Mouse (Mus musculus) granulocyte monocyte progenitor cell, adult 5-6 weeks (primary cell): ENCODE results near the gene Rnf186. TPM values are rescaled to one million over a fixed set of nuclear protein-coding genes. Genes with fewer than 3 reads are reported as not detected.
"Not testable (repeated sequence)": the region's sequence is repeated elsewhere in the genome, so short reads cannot be mapped to it uniquely, and the experiment has no call there.

Experiments used
- ATAC-seq: replicated peaks from 2 replicates; pipeline ENCODE4 v1.8.0; 2016; ENCODE audit warnings: mild to moderate bottlenecking, moderate TSS enrichment, inconsistent platforms; ENCODE audit not compliant: poor library complexity, severe bottlenecking
- total RNA-seq, 2 experiments: library from RNA; stranded (forward) in 1 of 2; stranded (reverse) in 1 of 2; fragments of 200-712, 200-1000 nt in 1 of 2; fragments of >200 nt in 1 of 2; fragmentation: Nextera tagmentation in 1 of 2; gene quantifications; 2 replicates each; pipeline ENCODE4 v1.2.3; 2014 to 2017

The Rnf186 gene
- total RNA-seq, 2 experiments from 2014 or later = not detected

DNA sequence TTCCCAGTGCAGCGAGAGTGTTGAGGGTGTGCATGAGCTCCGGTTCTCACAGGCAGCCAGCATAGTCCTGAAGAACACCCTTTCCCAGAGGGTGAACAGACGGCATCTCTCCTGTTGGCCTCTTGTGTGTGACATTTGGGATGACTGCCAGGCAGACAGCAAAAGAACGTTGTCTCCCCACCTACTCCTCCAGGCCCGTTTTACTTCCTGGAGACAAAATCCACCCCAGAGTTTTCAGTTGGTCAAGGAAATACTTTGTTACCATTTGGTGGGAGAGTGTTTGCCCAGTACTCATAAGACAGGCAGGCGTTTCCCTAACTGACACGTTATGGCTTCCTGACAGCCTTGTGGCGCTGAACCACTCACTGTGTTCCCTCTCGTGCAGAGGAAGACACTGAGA, 2.8 kb downstream of the Rnf186 start:
- no peak for ATAC-seq

DNA sequence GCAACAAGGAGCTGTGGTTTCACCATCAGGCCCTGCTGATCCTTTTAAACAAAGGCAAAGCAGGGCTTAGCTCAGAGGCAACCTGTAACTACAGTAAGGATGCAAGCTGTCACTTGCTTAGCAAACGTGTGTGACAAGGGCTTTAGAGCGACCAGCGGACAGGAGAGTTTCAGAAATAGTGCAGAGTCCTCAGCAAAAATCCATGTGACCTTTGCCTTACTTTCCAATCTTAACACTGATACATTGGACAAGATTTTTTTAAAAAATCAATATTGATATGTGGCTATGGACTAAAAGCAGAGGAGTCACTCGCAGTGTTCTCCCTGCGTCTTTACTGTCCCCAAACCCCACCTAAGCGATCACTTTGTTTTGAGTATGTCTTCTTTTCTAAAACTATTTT, 4.5 kb downstream of the Rnf186 start:
- no peak for ATAC-seq

DNA sequence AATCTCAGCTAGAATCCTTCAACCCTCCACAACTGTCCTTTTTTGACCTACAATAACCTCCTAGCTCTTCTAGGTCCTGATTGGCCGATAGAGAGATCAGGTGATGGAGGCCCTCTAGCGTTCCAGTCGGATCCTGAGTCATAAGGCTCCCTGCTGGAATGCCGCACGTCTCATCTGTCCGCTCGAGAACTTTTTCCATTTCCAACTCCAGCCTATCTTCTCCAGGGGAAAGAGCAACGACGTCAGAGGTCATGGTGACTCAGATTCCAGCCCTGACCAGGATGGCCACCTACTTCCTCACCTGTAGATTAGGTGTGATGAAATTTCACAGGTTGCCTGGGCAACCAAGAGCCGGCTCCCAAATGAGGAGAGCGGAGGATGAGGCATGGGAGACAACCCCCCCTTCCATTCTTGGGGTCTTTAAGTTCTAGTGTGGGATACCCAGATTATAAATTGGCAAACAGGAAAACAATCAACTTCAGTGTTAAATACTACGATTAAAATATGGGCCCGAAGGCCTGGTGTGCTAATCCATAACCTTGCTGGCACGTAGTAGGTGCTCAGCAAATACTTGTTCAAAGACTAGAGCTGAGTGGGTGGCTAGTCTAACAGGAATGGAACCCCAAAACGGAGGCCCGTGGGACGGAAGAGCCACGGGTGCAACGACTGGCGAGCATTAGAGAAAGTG, 5.4 kb downstream of the Rnf186 start:
- peak; percentile 40 for ATAC-seq

DNA sequence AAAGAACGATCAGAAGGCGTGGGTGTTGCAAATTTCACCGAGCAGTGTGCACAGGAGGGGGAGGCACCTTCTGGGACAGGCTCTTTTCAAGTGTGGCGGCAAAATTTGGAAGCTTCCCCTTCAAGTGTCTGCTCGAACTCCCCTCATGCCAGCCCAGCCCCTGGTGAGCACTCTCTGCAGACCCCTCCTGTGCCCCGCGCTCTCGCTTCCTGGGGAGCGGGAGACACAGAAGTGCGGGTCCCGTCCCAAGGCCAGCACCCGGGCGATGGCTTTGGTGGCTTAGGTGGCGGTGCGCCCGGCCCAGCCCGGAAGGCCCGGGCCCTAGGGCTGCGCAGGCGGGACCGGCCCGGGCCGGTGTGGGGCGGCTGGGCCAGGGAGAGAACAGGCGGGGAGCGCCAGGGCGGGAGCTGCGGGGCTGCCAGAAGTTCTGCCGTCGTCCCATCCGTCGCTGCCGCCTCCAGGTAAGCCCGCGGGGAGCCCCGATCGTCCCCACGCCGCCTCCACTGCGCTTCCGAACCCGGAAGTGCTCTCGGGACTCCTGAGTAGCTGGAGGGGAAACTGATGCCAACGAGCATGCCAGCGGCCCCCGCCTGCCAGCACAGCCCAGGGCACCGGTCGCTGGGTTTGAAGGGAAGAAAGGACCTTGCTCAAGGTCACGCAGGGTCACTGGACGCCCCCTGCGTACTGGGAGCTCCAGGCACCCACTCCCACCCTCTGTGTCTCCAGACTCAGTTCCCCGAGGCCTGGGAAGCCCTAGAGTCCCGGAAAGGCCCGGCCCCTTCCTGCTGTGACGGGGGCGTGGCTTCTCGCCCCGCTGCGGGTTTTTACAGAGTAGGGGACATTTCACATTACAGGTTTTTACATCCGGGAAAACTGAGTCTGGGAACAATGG, 6.2 kb downstream of the Rnf186 start, which contains the start of gene Tmco4:
Gene Tmco4, plus strand, starts transcription at position 62 of the 892 bp plus-strand sequence.
- peak; percentile 65 for ATAC-seq

DNA sequence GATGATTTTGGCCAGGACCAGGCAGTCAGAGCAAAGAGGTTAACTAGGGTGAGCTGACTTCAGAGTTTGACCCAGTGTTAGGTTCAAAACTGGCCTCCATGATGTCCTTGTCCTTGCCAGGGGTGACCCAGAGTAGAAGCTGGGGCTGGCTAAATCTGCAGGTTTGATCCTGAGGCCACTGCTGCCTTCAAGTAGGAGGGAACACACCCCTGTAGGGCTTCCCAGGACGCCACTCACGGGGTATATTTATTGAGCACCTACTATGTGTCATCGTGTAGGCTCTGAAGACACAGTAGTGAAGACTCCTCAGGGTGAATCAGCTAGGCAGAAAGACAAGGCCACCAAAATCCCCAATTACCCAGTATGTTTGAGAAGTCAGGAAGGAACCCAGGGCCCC, 6.8 kb downstream of the Rnf186 start:
- ATAC-seq = no peak

DNA sequence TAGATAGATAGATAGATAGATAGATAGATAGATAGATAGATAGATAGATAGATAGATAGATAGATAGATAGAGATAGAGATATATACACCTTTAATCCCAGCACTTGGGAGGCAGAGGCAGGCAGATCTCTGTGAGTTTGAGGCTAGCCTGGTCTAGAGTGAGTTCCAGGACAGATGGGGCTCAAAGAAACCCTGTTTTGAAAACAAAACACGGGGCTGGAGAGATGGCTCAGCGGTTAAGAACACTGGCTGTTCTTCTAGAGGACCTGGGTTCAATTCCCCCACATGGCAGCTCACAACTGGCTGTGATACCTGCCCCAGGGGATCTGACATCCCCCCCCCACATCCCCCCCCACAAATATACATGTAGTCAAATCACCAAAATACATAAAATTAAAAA, 7.6 kb downstream of the Rnf186 start:
- not testable (repeated sequence) for ATAC-seq

DNA sequence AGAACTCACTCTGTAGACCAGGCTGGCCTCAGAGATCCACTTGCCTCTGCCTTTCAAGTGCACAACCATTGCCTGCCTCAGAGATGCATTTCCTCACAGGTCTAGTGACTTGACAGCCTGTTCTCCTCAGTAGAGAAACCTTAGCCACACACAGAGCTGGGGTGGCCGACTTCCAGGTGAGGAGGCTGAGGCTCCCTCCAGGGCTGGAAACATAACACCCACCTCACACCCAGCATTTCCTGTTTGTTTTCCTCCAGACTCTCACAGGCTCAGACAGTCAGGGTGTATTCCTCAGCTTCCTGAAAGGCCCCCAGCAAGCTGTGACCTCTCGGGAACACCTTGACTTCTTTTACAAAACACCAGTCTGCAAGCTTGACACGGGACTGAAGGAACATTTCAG, 8.3 kb downstream of the Rnf186 start:
- no peak for ATAC-seq

DNA sequence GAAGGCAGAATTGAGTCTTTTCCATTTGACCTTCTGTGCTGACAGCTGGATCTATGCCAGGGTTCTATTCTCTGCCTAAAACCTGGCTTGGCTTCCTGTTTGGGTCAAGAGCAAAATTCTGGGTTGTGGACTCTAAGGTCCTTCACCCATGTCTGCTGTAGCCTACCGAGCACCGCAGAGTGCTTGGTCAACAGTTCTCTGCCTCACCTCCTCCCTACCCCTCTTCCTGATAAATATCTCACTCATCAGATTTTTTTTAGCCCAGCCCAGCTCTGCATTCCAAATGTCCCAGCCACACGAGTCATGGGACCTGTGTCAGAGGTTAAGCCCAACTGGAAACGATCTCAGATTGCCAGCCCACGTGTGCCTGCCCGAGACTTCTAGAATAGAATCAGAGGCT, 9.1 kb downstream of the Rnf186 start:
- ATAC-seq = no peak

DNA sequence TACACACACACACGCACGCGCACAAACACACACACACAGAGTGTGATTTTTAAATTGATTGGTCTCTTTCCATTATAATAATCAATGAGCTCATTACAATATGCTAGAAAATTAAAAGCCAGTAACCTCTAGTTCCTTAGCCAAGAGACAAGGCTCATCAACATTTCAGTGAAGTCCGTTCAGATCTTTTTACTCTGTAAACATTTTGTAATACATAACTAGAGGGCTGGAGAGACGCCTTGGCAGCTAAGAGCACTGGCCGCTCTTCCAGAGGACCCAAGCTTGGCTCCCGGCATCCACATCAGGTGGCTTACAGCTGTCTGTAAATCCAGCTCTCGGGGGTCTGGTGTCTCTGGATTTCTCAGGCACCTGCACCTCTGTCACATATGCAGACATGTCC, 13.1 kb downstream of the Rnf186 start:
- no peak for ATAC-seq

DNA sequence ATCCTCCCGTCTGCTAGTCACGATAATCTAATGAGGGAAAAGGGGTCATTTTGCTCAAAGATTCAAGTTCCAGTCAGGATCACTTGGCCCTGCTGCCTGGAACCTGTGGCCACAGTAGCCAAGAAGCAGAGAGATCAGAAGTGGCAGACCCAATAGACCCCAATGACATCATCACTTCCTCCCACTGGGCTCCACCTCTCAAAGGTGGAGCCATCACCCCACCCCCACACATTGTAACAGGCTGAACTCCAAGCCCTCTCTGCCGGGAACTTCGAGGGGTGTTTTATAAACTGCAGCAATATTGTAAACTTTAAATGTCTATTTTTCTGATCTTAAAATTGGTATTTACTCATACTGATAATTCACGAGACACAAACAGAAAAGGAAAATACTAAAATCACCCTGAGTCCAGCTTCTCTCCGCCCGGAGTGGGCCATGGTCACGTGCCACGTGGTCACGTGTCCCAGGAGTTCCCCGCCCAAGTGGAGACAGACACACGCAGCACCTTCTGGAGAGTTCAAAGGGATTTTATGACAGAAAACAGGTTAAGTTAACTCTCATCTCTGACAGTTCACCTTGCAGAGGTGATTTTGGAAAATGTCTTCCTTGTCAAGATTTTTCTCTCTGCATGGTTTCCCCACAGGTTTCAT, 14.0 kb downstream of the Rnf186 start:
- no peak for ATAC-seq

DNA sequence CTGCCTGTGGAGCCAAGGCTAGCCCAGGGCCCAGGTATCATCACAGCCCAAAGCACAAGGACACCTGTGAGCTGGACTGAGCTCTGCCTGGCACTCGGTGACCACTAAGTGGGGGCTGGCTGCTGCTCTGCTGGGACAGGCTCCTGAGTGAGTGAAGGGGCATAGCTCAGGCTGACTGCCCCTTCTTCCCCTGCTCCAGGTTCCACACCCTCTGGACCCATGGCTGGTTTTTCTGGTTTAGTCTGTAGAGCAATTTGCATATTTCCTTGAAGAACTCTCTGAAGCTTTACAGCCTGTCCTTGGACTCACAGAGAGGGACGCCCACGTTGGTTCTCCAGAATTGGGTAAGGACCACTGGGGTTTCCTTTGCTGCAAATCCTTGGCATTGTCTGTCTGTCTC, 16.5 kb downstream of the Rnf186 start:
- ATAC-seq = no peak

DNA sequence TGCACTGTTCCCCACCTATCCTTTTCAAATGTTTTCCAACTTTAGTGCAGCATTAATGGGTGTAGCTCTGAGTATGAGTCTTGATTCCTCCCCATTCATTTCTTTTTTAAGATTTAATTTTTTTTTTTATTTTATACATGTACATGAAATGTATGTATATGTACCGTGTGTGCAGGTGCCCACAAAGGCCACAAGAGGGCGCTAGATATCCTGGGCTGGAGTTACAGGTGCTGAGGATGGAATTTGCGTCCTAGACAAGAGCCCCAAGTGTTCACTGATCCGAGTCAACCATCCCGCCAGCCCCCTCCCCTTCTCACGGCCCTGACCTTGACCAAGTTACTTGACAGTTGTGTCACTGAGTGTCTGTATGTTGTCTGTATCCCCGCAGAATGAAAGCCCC, 17.8 kb downstream of the Rnf186 start:
- ATAC-seq = no peak

DNA sequence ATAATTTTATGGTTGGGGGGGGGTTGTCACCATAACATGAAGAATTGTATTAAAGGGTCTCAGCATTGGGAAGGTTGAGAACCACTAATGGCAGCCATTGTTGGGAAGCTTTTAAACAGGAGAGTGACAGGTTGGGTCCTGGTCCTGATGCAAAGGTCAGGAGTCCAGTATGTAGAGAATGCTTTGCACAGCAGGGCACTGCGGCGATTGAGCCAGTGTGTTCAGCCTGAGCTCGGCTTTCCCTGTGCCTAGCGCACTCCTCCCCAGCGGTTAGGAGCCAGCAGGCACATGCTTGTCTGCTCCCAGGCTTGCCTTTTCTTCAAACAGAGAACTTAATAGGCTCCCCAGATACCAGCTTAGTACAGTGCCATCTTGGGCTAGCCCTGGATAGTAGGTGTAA, 19.4 kb downstream of the Rnf186 start:
- ATAC-seq = no peak

DNA sequence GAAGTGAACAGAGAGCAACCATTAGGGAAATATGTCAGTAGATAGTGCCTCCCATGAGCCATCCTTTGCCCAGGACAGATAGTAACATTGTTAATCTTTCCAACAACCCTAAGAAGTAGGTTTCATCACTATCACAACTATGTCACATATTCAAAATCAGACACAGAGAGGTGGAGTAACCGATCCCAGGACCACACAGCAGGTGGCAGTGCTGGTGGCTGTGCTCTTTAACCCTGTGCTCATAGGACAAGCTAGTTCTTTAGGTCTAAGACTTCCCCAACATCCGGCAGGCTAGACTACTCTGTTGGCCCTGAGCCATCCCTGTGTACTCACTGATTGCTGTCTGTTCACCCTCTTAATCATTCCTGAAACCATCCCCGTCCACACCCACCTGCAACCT, 27.5 kb downstream of the Rnf186 start:
- ATAC-seq = no peak

DNA sequence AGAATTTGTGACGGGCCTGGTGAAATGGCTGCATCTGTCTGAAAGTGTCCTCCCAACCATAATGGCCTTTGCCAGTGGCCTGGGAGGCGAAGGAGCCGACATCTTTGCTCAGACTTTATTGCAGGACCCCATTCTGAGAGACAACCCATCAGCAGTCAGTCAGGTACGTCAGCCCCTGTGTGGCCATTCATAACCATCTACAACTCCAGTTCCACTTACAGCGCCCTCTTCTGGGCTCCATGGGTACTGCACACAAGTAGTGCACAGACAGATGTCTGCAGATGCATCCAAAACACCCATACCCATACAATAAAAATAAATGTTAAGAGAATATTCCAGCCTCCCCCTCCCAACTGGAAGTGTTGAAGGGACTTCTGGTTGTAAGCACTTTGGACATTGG, 29.5 kb downstream of the Rnf186 start:
- no peak for ATAC-seq

DNA sequence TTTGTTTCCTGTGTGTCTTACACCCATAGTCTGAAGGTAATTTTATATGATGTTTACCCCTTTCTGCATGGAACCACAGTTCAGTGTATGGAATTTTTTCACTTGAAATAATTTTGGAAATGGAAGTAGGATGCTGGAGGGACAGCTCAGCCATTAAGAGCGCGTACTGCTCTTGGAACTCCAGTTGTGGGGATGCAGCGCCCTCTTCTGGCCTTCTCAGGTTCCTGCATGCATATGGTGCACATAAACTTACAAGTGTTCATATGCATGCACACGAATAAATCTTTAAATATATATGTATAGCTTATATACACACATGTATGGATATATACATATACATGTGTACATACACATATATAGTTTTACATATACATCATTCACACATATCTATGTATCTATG, 30.2 kb downstream of the Rnf186 start:
- ATAC-seq = no peak

DNA sequence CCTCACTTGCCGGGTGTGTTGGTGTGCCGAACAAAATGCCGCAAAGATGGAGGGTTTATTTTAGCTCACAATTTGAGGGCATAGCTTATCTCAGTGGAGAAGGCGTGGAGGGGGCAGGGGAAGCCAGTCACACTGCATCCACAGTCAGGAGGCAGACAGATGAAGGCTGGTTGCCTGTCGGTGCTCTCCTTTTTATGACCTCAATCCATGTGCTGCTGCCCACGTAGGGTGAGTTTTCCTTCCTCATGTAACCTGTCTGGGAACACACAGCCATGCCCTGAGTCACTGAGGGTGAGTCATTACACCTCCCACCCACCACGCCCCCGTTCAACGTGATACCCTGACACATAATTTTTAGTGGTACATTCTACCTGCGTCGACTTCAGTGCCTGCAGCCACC, 31.7 kb downstream of the Rnf186 start:
- no peak for ATAC-seq

DNA sequence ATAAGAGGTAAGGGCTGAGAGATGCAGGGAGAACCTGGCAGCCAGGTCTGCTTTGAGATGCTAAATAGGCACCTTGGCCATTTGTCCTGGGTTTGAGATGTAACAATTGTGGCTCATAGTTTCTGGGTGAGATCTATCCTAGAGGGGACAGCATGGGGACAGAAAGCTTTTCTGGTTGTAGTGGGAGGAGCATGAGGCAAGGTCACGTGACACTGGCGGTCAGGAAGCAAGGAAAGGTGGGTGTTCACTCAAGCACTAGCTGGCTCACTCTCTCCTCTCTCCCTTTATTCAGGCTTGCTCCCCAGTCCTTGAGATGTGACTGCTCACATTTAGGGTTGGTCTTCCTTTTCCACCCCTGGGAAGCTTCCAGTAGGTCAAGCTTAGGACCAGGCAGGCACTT, 34.1 kb downstream of the Rnf186 start:
- ATAC-seq = no peak

DNA sequence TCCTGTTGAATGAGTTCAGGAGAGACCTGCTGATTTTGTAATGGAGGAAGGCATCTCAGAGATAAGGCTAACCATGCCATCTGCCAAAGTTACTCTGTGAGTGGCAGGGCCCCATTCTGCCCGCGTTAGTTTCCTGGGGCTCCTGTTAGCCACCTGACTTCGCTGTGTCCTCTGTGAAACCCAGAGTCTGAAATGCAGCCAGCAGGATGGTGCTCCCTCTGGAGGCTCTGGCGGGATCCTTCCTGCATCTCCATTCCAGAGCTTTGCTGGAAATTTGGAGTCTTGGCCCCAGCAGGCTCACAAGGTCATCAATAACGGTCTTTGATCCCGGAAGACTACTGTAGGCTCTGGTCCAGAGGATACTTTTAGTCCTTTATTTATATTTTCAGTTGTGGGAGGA, 34.5 kb downstream of the Rnf186 start:
- no peak for ATAC-seq

DNA sequence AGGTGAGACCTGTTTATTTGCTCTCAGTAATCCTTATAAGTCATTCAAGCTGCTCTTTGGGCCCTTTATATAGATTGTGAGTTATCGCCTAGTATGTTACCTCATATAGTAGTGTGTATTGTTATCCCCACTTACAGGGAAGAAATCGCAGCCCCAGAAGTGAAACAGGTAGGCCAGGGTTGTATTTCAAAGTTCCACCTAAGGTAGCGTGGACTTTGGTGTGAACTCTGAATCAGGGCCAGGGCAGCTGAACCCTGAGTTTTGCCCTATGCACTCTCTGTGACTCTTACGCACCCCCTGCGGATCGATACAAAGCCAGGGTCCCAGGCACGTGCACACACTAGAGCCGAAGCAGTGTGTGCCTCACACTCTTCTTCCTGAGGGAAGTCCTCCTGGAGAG, 37.2 kb downstream of the Rnf186 start:
- ATAC-seq = no peak

DNA sequence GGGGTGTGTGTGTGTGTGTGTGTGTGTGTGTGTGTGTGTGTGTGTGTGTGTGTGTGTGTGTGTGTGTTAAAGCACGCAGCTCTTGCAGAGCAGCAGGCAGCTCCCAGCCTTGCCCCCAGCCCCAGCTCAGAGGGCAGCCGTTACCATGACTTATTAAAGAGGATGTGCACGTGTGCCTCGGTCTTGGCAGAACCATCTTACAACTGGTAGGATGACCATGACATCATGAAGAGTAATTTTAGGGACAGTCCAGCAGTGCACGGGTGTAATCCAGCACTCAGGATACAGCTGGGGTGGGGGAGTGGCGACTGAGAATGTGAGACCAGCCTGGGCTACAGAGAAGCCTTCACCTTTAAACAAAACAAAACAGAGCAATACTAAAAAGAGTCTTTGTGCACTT, 38.3 kb downstream of the Rnf186 start:
- no peak for ATAC-seq
